Mouse (Mus musculus) activated CD4-positive, CD25-positive, alpha-beta regulatory T cell, adult 9 weeks (primary cell): ENCODE results near the gene Zfp207. TPM values are rescaled to one million over a fixed set of nuclear protein-coding genes. Genes with fewer than 3 reads are reported as not detected.

Experiments used
- polyA plus RNA-seq: library from polyadenylated mRNA; unstranded; fragments of 100-300 nt; shearing (Covaris generic); gene quantifications from one replicate; pipeline ENCODE4 v1.2.1, GENCODE M21; 2017

Gene Zfp207
- polyA plus RNA-seq, result 301 TPM

DNA sequence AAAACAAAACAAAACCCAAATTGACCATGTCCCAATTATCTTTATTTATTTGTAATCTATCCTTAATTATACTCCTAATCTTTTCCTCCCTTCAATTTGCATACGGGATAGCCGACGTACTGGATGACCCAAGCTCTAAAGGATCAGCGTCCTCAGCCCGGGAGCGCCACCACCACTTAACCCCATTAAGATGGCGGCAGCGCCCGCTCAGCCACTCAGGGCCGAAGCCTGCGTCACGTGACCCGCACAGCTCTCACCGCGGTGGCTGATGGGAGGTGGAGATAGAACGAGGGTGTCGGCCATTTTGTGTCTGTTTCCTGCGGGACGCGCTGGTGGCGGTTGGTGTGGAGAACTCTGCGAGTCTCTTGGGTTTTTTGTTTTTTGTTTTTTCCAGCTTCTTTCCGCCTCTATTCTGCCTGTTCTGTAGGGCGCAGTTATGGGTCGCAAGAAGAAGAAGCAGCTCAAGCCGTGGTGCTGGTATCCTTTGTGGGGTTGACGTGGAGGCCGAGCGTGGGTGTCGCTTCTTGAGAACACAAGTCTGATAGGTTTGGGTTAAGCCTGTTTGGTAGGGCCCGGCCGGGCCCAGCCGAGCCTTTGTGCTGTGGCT, at the start of gene Zfp207:
Zfp207 (plus strand) TSS at position 261 of the 607 bp plus-strand sequence.

DNA sequence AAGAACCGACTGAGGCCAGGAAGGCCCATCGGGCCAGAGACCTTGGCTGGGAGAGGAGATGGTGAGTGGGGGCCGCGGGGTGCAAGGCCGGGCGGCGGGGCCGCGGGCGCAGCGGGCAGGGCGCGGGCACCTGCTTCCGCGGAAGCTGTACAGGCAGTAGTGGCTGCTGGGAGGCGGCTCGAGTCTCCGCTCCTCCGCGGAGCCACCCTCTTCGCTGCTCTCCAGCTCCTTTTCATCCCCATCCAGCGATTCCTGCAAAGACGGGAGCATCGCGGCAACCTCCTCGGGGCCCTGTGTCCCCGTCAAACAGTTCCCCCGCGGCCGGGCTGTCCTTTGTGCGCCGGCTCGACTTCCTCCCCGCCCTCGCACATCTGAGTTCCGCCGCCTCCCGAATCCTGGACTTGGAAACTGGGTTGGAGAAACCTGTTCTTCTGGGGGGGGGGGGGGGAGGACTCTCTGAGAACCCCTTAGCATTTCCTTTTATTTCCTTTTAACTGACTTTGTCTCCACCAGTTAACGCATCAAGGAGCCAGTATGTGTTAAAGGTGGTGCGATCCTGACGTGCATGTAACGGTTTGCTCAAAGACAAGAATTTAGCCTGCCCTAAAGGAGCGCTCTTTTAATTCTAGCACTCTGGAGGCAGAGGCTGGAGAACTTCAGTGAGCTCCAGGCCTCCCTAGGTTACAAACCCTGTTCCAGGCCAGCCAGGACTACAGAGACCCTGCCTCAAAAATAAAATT, 5.2 kb upstream of the Zfp207 start, which contains the start of gene 5730455P16Rik:
5730455P16Rik (minus strand) TSS at position 323 of the 740 bp plus-strand sequence.

GRCm38 (mm10) chr11:80428381-80429008, 45.4 kb downstream of the Zfp207 start, which contains the start of gene Psmd11:
Psmd11 (plus strand) TSS chr11:80428615.

Other genes starting within 250 kb of the Zfp207 start
- 25.8 TPM for gene Tefm, start 241.1 kb upstream of the Zfp207 start, polyA plus RNA-seq
- 0.28 TPM for gene Adap2, start 229.2 kb upstream of the Zfp207 start, polyA plus RNA-seq
- gene Rnf135, start 199.4 kb upstream of the Zfp207 start, polyA plus RNA-seq, result 18.2 TPM
- 28.8 TPM for gene Rhot1, start 174.3 kb upstream of the Zfp207 start, polyA plus RNA-seq
- 0.76 TPM for gene Rhbdl3, start 82.4 kb upstream of the Zfp207 start, polyA plus RNA-seq
- 16.9 TPM for gene 5730455P16Rik, start 5.2 kb upstream of the Zfp207 start, polyA plus RNA-seq
- 188 TPM for gene Psmd11, start 45.3 kb downstream of the Zfp207 start, polyA plus RNA-seq
- 0.45 TPM for gene Cdk5r1, start 93.7 kb downstream of the Zfp207 start, polyA plus RNA-seq